Mouse (Mus musculus): ENCODE data around the gene Hoxc9. TPM values are rescaled to one million over a fixed set of nuclear protein-coding genes. Genes with fewer than 3 reads are reported as not detected.

The Hoxc9 gene
- polyA plus RNA-seq, 1 experiment from 2014 or later = not detected

DNA sequence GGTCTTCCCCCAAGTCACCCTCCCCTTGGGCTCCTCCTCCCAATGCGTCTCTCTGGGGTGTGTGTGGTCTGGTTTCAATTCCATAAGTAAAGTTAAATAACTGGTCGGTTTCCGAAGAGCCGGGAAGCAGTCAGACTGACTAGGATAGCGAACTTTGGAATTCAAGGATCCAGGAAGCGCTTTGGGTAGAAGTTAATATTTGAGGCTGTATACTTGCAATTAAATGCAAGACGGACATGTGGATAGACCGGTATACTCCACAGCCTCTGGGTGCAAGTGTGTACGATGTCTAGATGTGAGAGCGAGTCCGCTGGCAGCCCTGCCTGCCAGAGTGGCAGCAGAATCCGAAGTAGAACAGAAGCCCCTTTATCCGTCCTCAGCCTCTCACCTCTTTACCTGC, 13.7 kb upstream of the Hoxc9 start:
- DNase-seq (ENCODE audit: low spot score) (no peak), ATAC-seq (replicated peaks; ENCODE audit: insufficient number of reproducible peaks, low FRiP score, low TSS enrichment, low read depth) (no peak)
- H3K9ac ChIP-seq (replicated peaks; ENCODE audit: low read length) = no peak overlapping the region
- H3K4me3 ChIP-seq (ENCODE audit: low read depth, low read length) = no peak overlapping the region
- 1% methylated on average over 13 of the region's 13 CpGs for WGBS
- no peak overlapping the region for H3K27ac ChIP-seq (replicated peaks; ENCODE audit: low read depth, low read length)
- no peaks in the 10 kb centered on the region for H3K36me3 ChIP-seq (replicated peaks; ENCODE audit: control insufficient read depth, insufficient read depth, low read depth, low read length)
- H3K4me1 ChIP-seq (ENCODE audit: control insufficient read depth, insufficient read depth, low read length) = no peaks in the 10 kb centered on the region
- no peak overlapping the region for H3K4me2 ChIP-seq (ENCODE audit: low read depth, low read length)
- no peaks in the 10 kb centered on the region for H3K9me3 ChIP-seq (replicated peaks; ENCODE audit: control insufficient read depth, low read length)
- H3K27me3 ChIP-seq (ENCODE audit: control insufficient read depth, insufficient read depth, low read length) = peaks cover 87% of the 10 kb centered on the region

DNA sequence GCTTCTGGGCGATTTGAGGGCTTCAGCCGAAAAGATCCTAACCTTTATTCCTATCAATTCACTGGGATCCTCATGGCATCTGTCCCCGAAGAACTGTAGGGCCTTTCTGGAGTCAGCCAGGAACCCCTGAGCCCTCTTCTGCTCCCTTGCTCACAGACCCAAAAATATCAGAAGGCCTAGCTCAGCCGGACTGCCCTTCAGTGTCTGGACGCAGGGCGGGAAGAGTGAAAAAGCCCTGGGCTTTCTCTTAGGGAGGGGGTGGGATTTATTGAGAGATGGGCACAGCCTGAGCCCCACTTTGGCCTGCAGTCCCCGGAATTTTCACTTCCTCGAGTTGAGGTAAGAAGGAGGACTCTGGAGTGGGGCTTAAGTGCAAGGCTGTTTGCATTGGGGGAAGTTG, 13.0 kb upstream of the Hoxc9 start:
- DNase-seq (ENCODE audit: low spot score) = no peak
- Histone ChIP-seq H3K4me2 (ENCODE audit: low read depth, low read length) (no peak overlapping the region), H3K4me3 (ENCODE audit: low read depth, low read length) (no peak overlapping the region), H3K4me1 (ENCODE audit: control insufficient read depth, insufficient read depth, low read length) (no peaks in the 10 kb centered on the region), H3K27ac (replicated peaks; ENCODE audit: low read depth, low read length) (no peak overlapping the region), H3K27me3 (ENCODE audit: control insufficient read depth, insufficient read depth, low read length) (peaks cover 85% of the 10 kb centered on the region), H3K36me3 (replicated peaks; ENCODE audit: control insufficient read depth, insufficient read depth, low read depth, low read length) (no peaks in the 10 kb centered on the region), H3K9ac (replicated peaks; ENCODE audit: low read length) (no peak overlapping the region), H3K9me3 (replicated peaks; ENCODE audit: control insufficient read depth, low read length) (no peaks in the 10 kb centered on the region)
- WGBS = 3% methylated on average over 8 of the region's 8 CpGs
- ATAC-seq (replicated peaks; ENCODE audit: insufficient number of reproducible peaks, low FRiP score, low TSS enrichment, low read depth) = no peak

DNA sequence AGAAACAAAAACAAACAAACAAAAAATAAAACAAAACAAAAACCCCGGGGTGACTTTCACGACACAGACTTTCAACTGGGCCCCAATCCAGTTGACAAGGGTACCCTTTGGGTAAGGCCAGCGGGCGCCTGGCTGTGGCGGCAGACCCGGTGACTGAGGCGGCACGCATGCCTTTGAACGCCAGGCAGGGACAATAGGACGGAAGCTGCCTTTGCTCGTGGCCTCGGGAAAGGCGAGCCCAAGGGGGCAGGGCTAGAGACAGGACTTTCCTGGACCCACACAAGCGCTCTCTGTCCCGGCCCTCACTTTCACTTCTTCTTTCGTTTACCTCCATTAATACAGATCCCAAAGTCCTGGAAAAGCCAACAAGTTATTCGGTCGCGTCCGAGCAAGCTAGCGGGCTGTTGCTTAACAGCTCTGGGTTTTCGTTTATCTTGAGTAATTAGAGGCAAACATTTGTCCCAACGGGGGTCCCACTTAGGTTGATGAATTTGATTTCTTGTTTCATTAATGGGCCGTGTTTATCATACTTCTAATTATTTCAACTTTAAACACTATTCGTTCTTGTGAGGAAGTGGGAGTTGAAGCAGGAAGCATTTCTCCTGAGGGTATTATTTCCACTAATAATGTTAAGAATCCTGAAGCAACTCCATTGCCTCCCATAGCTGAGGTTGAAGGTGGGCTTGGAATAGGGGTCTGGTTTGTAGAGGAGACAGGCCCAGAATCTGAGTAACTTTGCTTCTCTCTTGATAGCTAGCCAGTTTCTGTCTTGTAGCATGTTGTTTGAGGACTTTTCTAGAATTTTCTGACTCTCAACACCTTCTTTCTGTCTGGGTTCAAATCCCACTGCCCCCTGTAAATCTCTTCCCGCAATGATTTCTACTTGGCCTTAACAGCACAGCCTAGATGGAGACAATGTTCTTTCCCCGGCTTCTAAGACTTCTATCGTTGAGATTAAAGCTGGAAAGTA, 12.3 kb upstream of the Hoxc9 start:
- H3K4me1 ChIP-seq (ENCODE audit: control insufficient read depth, insufficient read depth, low read length) = no peaks in the 10 kb centered on the region
- under 1% methylated on average over 28 of the region's 28 CpGs for WGBS
- no peaks in the 10 kb centered on the region for H3K36me3 ChIP-seq (replicated peaks; ENCODE audit: control insufficient read depth, insufficient read depth, low read depth, low read length)
- H3K27ac ChIP-seq (replicated peaks; ENCODE audit: low read depth, low read length) = no peak overlapping the region
- H3K9ac ChIP-seq (replicated peaks; ENCODE audit: low read length) = no peak overlapping the region
- DNase-seq (ENCODE audit: low spot score) (no peak), ATAC-seq (replicated peaks; ENCODE audit: insufficient number of reproducible peaks, low FRiP score, low TSS enrichment, low read depth) (no peak)
- H3K9me3 ChIP-seq (replicated peaks; ENCODE audit: control insufficient read depth, low read length) = no peaks in the 10 kb centered on the region
- H3K27me3 ChIP-seq (ENCODE audit: control insufficient read depth, insufficient read depth, low read length) = peaks cover 86% of the 10 kb centered on the region
- H3K4me3 ChIP-seq (ENCODE audit: low read depth, low read length) = no peak overlapping the region
- H3K4me2 ChIP-seq (ENCODE audit: low read depth, low read length) = no peak overlapping the region

DNA sequence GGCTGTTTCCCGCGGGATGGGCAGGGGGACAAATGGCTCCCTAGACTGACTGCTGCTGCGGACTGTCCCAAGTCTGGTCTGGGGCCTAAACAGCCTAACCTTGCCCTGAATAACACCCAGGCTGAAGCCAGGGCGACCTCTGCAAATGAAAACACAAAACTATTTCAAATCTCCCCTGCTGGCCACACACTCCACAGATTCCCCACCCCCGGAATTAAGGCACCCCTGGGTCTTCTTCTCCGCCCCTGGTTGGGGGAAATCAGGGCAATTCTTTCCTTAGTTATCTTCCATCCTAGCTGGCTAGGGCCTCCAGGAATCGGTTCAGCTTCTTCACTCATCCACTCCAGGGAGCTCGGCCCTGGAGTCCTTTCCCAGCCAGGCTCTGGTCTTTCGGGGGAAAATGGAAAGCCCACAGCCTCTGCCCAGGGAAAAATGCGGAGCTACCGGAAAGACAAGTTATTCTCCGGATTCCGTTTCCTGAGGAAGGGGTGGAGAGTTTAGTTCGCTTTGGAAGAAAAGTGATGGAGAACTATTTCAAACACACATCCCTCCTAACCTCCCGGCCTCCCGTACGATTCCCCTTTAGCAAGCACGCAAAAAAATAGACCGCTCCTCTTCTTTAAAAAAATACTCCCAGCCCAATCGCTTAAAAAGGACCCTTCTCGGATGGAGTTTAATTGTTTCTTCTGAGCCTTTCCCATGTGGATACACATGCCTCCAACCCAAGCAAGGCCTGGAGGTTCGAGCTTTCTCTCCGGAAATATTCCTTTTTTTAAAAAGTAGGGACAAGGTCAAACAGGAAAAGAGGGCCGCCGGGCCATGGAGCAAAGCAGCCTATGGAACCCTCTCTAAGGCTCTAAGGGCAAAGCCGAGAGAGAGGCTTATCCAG, 11.0 kb upstream of the Hoxc9 start:
- H3K9ac ChIP-seq (replicated peaks; ENCODE audit: low read length) = no peak overlapping the region

DNA sequence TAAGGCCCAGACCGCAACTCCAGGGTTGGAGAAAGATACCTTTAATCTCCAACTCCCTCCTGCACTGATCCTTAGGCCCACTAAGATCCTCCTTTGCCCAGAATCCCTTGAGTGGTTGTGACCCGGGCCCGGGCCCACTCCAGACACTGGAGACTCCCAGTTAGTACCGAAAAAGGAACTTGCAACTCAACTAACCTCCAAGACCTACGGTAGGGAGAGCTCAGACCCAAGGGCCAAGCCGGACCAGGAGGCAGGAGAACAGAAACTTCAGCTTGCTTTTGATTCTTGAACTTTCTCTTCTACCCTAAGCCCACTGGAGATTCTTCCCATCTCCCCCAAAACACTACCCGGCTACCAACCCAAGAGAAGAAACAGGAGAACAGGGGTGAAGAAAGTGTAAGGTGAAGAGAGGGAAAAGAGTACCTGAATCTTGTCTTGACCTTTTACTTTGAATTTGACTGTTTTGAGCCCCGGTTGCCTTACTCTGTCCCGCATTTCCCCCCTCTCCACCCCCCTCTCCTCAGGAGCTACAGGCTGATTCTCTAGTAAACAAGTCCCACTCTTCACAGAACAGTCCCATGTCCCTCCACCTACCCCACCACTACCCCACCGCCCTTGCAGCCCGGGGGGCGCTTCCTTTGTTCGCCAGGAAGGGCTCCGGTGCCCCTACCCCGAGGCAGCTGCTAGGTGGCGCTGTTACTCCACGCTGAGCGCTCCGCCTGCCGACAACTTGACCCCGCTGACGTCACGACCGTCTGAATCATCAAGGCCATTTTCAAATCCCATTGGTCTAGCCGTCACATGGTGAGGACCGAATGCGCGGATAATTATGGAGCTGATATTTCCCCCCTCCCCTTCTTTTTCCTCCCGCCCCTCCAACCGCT, 10.1 kb upstream of the Hoxc9 start:
- 3% methylated on average over 28 of the region's 30 CpGs for WGBS
- peaks cover 89% of the 10 kb centered on the region for H3K27me3 ChIP-seq (ENCODE audit: control insufficient read depth, insufficient read depth, low read length)
- no peak overlapping the region for H3K27ac ChIP-seq (replicated peaks; ENCODE audit: low read depth, low read length)
- H3K4me1 ChIP-seq (ENCODE audit: control insufficient read depth, insufficient read depth, low read length) = no peaks in the 10 kb centered on the region
- no peak overlapping the region for H3K4me3 ChIP-seq (ENCODE audit: low read depth, low read length)
- no peaks in the 10 kb centered on the region for H3K9me3 ChIP-seq (replicated peaks; ENCODE audit: control insufficient read depth, low read length)
- peak; percentile 88 for DNase-seq (ENCODE audit: low spot score)
- no peak overlapping the region for H3K9ac ChIP-seq (replicated peaks; ENCODE audit: low read length)
- H3K36me3 ChIP-seq (replicated peaks; ENCODE audit: control insufficient read depth, insufficient read depth, low read depth, low read length) = no peaks in the 10 kb centered on the region
- no peak overlapping the region for H3K4me2 ChIP-seq (ENCODE audit: low read depth, low read length)
- ATAC-seq (replicated peaks; ENCODE audit: insufficient number of reproducible peaks, low FRiP score, low TSS enrichment, low read depth) = 0 out of 2 replicates have a peak, but pooled peaks have one; percentile 39

More for the DNA sequence above, 11.0 kb upstream of the Hoxc9 start:
- Histone ChIP-seq H3K27ac (replicated peaks; ENCODE audit: low read depth, low read length) (no peak overlapping the region), H3K4me3 (ENCODE audit: low read depth, low read length) (no peak overlapping the region), H3K36me3 (replicated peaks; ENCODE audit: control insufficient read depth, insufficient read depth, low read depth, low read length) (no peaks in the 10 kb centered on the region), H3K4me2 (ENCODE audit: low read depth, low read length) (no peak overlapping the region), H3K4me1 (ENCODE audit: control insufficient read depth, insufficient read depth, low read length) (no peaks in the 10 kb centered on the region), H3K27me3 (ENCODE audit: control insufficient read depth, insufficient read depth, low read length) (peaks cover 89% of the 10 kb centered on the region), H3K9me3 (replicated peaks; ENCODE audit: control insufficient read depth, low read length) (no peaks in the 10 kb centered on the region)
- ATAC-seq (replicated peaks; ENCODE audit: insufficient number of reproducible peaks, low FRiP score, low TSS enrichment, low read depth) = no peak
- 1% methylated on average over 26 of the region's 26 CpGs for WGBS
- no peak for DNase-seq (ENCODE audit: low spot score)

DNA sequence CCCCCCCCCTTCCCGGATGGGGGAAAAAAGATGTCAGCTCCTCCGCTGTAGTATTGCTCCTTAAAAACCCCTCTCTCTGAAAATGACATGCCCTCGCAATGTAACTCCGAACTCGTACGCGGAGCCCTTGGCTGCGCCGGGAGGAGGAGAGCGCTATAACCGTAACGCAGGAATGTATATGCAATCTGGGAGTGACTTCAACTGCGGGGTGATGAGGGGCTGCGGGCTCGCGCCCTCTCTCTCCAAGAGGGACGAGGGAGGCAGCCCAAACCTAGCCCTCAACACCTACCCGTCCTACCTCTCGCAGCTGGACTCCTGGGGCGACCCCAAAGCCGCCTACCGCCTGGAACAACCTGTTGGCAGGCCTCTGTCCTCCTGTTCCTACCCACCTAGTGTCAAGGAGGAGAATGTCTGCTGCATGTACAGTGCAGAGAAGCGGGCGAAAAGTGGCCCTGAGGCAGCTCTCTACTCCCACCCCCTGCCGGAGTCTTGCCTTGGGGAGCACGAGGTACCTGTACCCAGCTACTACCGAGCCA, 9.4 kb upstream of the Hoxc9 start, which contains the start of gene Hoxc10:
Gene Hoxc10, plus strand, starts transcription at position 21 of the 536 bp plus-strand sequence.
- H3K4me2 ChIP-seq (ENCODE audit: low read depth, low read length) = no peak within 1 kb of the TSS
- H3K4me1 ChIP-seq (ENCODE audit: control insufficient read depth, insufficient read depth, low read length) = no peaks in the 10 kb centered on the region
- ATAC-seq (replicated peaks; ENCODE audit: insufficient number of reproducible peaks, low FRiP score, low TSS enrichment, low read depth) (no peak; the same call in 1 of the 2 replicates), DNase-seq (ENCODE audit: low spot score) (no peak)
- no peak within 1 kb of the TSS for H3K27ac ChIP-seq (replicated peaks; ENCODE audit: low read depth, low read length)
- H3K9ac ChIP-seq (replicated peaks; ENCODE audit: low read length) = no peak within 1 kb of the TSS
- H3K36me3 ChIP-seq (replicated peaks; ENCODE audit: control insufficient read depth, insufficient read depth, low read depth, low read length) = no peaks in the 10 kb centered on the region
- H3K27me3 ChIP-seq (ENCODE audit: control insufficient read depth, insufficient read depth, low read length) = peaks cover 90% of the 10 kb centered on the region
- no peaks in the 10 kb centered on the region for H3K9me3 ChIP-seq (replicated peaks; ENCODE audit: control insufficient read depth, low read length)
- 1% methylated on average over 27 of the region's 27 CpGs for WGBS
- no peak within 1 kb of the TSS for H3K4me3 ChIP-seq (ENCODE audit: low read depth, low read length)

DNA sequence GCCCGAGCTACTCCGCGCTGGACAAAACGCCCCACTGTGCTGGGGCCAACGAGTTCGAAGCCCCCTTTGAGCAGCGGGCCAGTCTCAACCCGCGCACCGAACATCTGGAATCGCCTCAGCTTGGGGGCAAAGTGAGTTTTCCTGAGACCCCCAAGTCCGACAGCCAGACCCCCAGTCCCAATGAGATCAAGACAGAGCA, 9.0 kb upstream of the Hoxc9 start, which contains the start of gene Hoxc5:
Gene Hoxc5, plus strand, starts transcription at position 132 of the 199 bp plus-strand sequence.
- H3K9me3 ChIP-seq (replicated peaks; ENCODE audit: control insufficient read depth, low read length) = no peaks in the 10 kb centered on the region
- no peaks in the 10 kb centered on the region for H3K4me1 ChIP-seq (ENCODE audit: control insufficient read depth, insufficient read depth, low read length)
- peaks cover 93% of the 10 kb centered on the region for H3K27me3 ChIP-seq (ENCODE audit: control insufficient read depth, insufficient read depth, low read length)
- no peak for DNase-seq (ENCODE audit: low spot score)
- H3K36me3 ChIP-seq (replicated peaks; ENCODE audit: control insufficient read depth, insufficient read depth, low read depth, low read length) = no peaks in the 10 kb centered on the region
- H3K4me2 ChIP-seq (ENCODE audit: low read depth, low read length) = no peak within 1 kb of the TSS
- 2% methylated on average over 12 of the region's 12 CpGs for WGBS
- ATAC-seq (replicated peaks; ENCODE audit: insufficient number of reproducible peaks, low FRiP score, low TSS enrichment, low read depth) = no peak
- H3K9ac ChIP-seq (replicated peaks; ENCODE audit: low read length) = no peak within 1 kb of the TSS
- H3K4me3 ChIP-seq (ENCODE audit: low read depth, low read length) = no peak within 1 kb of the TSS
- H3K27ac ChIP-seq (replicated peaks; ENCODE audit: low read depth, low read length) = no peak within 1 kb of the TSS

Data from embryonic facial prominence, embryonic 11.5 days (tissue).